Mouse (Mus musculus) midbrain, embryonic 13.5 days (tissue): ENCODE measurements around the gene Apbb2. TPM values are rescaled to one million over a fixed set of nuclear protein-coding genes. Genes with fewer than 3 reads are reported as not detected.

Experiments
- ATAC-seq: fragments of 200-750 bp; cut with Nextera tagmentation; 2 replicates; pipeline ENCODE4 v1.8.0; 2017; ENCODE audit warnings: mild to moderate bottlenecking, moderate TSS enrichment, moderate library complexity
- H3K27ac ChIP-seq: fragments of 300-500 bp; sonication (generic); 2 replicates; pipeline ENCODE4 v1.5.1; 2015; ENCODE audit warnings: inconsistent platforms, mild to moderate bottlenecking, moderate library complexity
- H3K27me3 ChIP-seq: fragments of 300-500 bp; sonication (generic); 2 replicates; pipeline ENCODE4 v1.6.1; 2015; ENCODE audit warnings: mild to moderate bottlenecking, inconsistent platforms
- H3K36me3 ChIP-seq: fragments of 300-500 bp; sonication (generic); 2 replicates; pipeline ENCODE4 v1.6.1; 2015; ENCODE audit warnings: mild to moderate bottlenecking, inconsistent platforms
- H3K4me1 ChIP-seq: fragments of 300-500 bp; sonication (generic); replicated peaks from 2 replicates; pipeline ENCODE4 v1.6.1; 2015; ENCODE audit warnings: inconsistent platforms
- H3K4me2 ChIP-seq: fragments of 300-500 bp; sonication (generic); replicated peaks from 2 replicates; pipeline ENCODE4 v1.6.1; 2015; ENCODE audit warnings: moderate library complexity, mild to moderate bottlenecking, inconsistent platforms
- H3K4me3 ChIP-seq: fragments of 300-500 bp; sonication (generic); replicated peaks from 2 replicates; pipeline ENCODE4 v1.5.1; 2015; ENCODE audit warnings: mild to moderate bottlenecking, inconsistent platforms
- H3K9ac ChIP-seq: fragments of 300-500 bp; sonication (generic); replicated peaks from 2 replicates; pipeline ENCODE4 v1.6.1; 2015; ENCODE audit warnings: mild to moderate bottlenecking, inconsistent platforms
- H3K9me3 ChIP-seq: fragments of 300-500 bp; sonication (generic); 2 replicates; pipeline ENCODE4 v1.6.1; 2016; ENCODE audit warnings: mild to moderate bottlenecking, inconsistent platforms
- WGBS: fragments of 180-500 bp; shearing (Covaris S2); methylation state at CpG from one replicate; pipeline ENCODE4 v1.1.7; 2015; 5-methylcytosine and 5-hydroxymethylcytosine counted together
- polyA plus RNA-seq: library from polyadenylated mRNA; unstranded; fragments of >200 nt; fragmentation: Nextera tagmentation; extraction: Ambion mirVana; gene quantifications from 2 replicates; pipeline ENCODE4 v1.2.1, GENCODE M21; 2015

The Apbb2 gene
- polyA plus RNA-seq, 1 experiment from 2014 or later = 93.4 TPM

GRCm38 (mm10) chr5:66512519-66512918 lies 106.1 kb downstream of the Apbb2 start:
- Histone ChIP-seq H3K4me1 (no peaks in the 10 kb centered on the region; the same call in 1 of the 2 replicates), H3K4me3 (no peak overlapping the region), H3K4me2 (no peak overlapping the region), H3K9me3 (no peaks in the 10 kb centered on the region), H3K27ac (no peak overlapping the region), H3K27me3 (no peaks in the 10 kb centered on the region), H3K9ac (no peak overlapping the region), H3K36me3 (no peaks in the 10 kb centered on the region)
- 97% methylated on average over 7 of the region's 7 CpGs for WGBS
- ATAC-seq = no peak

GRCm38 (mm10) chr5:66510716-66511115 lies 107.9 kb downstream of the Apbb2 start:
- no peak overlapping the region for H3K4me3 ChIP-seq
- no peak overlapping the region for H3K27ac ChIP-seq
- 92% methylated on average over 5 of the region's 7 CpGs for WGBS
- no peaks in the 10 kb centered on the region for H3K27me3 ChIP-seq
- ATAC-seq = no peak
- no peaks in the 10 kb centered on the region; the same call in 1 of the 2 replicates for H3K4me1 ChIP-seq
- no peaks in the 10 kb centered on the region for H3K9me3 ChIP-seq
- no peaks in the 10 kb centered on the region for H3K36me3 ChIP-seq
- no peak overlapping the region for H3K9ac ChIP-seq
- H3K4me2 ChIP-seq = no peak overlapping the region

GRCm38 (mm10) chr5:66509151-66509550 lies 109.4 kb downstream of the Apbb2 start:
- no peaks in the 10 kb centered on the region for H3K36me3 ChIP-seq
- no peak overlapping the region for H3K9ac ChIP-seq
- ATAC-seq = no peak
- H3K27ac ChIP-seq = no peak overlapping the region
- no peaks in the 10 kb centered on the region for H3K27me3 ChIP-seq
- H3K4me2 ChIP-seq = no peak overlapping the region
- peaks cover 13% of the 10 kb centered on the region for H3K4me1 ChIP-seq
- H3K9me3 ChIP-seq = no peaks in the 10 kb centered on the region
- WGBS = 93% methylated on average over 5 of the region's 5 CpGs
- no peak overlapping the region for H3K4me3 ChIP-seq

DNA sequence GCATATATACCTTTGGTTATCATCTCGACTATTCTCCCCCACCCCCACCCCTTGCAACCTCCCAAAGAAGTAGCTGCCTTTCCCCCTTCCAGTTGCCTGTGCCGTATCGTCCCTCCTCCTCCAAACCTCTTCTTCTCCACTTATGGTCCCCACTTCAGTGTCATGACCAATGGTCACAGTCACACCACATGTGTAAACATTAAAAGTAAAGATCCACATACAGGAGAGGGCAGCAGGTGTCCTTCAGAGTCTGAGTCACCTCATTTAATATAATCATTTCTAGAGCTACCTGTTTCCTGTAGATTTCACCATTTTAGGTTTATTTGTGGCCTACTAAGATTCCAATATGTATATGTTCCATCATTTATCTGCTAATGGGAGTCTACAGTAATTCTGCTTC lies 113.0 kb downstream of the Apbb2 start:
- no peak overlapping the region for H3K27ac ChIP-seq
- 72% methylated on average over 3 of the region's 3 CpGs for WGBS
- no peaks in the 10 kb centered on the region for H3K9me3 ChIP-seq
- H3K4me2 ChIP-seq = no peak overlapping the region
- H3K27me3 ChIP-seq = no peaks in the 10 kb centered on the region
- no peaks in the 10 kb centered on the region for H3K36me3 ChIP-seq
- H3K9ac ChIP-seq = no peak overlapping the region
- no peak for ATAC-seq
- peaks cover 22% of the 10 kb centered on the region for H3K4me1 ChIP-seq
- H3K4me3 ChIP-seq = no peak overlapping the region

DNA sequence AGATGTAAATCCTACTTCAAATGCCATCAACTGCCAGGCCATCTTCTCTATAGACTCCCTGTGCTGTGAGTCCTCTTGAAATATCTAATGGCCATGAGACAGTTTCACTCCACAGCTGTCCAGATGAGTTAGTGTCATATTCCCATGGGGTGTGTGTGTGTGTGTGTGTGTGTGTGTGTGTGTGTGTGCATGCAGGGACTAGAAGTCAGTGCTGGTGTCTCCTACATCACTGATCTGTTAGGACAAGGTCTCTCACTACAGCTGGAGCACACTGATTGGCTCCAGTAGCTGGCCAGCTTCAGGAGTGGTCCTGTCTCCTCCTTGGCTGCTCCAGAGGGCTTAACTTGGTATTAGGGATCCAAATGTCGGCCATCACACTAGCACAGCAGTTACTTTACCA lies 113.5 kb downstream of the Apbb2 start:
- Histone ChIP-seq H3K27ac (no peak overlapping the region), H3K4me1 (peaks cover 22% of the 10 kb centered on the region), H3K4me3 (no peak overlapping the region), H3K9me3 (no peaks in the 10 kb centered on the region), H3K4me2 (no peak overlapping the region), H3K27me3 (no peaks in the 10 kb centered on the region), H3K36me3 (no peaks in the 10 kb centered on the region), H3K9ac (no peak overlapping the region)
- WGBS = 78% methylated on average over 1 of the region's 1 CpGs
- peak; percentile 48; the same call in 1 of the 2 replicates for ATAC-seq

- Histone ChIP-seq H3K36me3 (no peaks in the 10 kb centered on the region), H3K4me3 (no peak overlapping the region), H3K4me2 (no peak overlapping the region), H3K9ac (no peak overlapping the region), H3K4me1 (peaks cover 22% of the 10 kb centered on the region), H3K9me3 (no peaks in the 10 kb centered on the region), H3K27me3 (no peaks in the 10 kb centered on the region), H3K27ac (peak overlapping the region; percentile 9; the same call in 1 of the 2 replicates)
- ATAC-seq = no peak
- 63% methylated on average over 6 of the region's 6 CpGs for WGBS
Observed at GRCm38 (mm10) chr5:66504434-66504747, 114.2 kb downstream of the Apbb2 start.

- Histone ChIP-seq H3K9me3 (no peaks in the 10 kb centered on the region), H3K27me3 (no peaks in the 10 kb centered on the region), H3K4me1 (peaks cover 22% of the 10 kb centered on the region), H3K36me3 (no peaks in the 10 kb centered on the region), H3K4me3 (no peak overlapping the region), H3K9ac (no peak overlapping the region), H3K27ac (peak overlapping the region; percentile 9; the same call in 1 of the 2 replicates), H3K4me2 (no peak overlapping the region)
- whole genome bisulfite sequencing = 67% methylated on average over 17 of the region's 17 CpGs
- no peak for ATAC-seq
Observed at GRCm38 (mm10) chr5:66503557-66504433, 114.8 kb downstream of the Apbb2 start.

GRCm38 (mm10) chr5:66503033-66503432 lies 115.6 kb downstream of the Apbb2 start:
- no peaks in the 10 kb centered on the region for H3K9me3 ChIP-seq
- ATAC-seq = no peak
- H3K9ac ChIP-seq = no peak overlapping the region
- H3K27me3 ChIP-seq = no peaks in the 10 kb centered on the region
- no peak overlapping the region for H3K4me3 ChIP-seq
- no peaks in the 10 kb centered on the region for H3K36me3 ChIP-seq
- WGBS = 84% methylated on average over 1 of the region's 1 CpGs
- H3K4me1 ChIP-seq = peaks cover 25% of the 10 kb centered on the region
- no peak overlapping the region for H3K4me2 ChIP-seq
- no peak overlapping the region for H3K27ac ChIP-seq

DNA sequence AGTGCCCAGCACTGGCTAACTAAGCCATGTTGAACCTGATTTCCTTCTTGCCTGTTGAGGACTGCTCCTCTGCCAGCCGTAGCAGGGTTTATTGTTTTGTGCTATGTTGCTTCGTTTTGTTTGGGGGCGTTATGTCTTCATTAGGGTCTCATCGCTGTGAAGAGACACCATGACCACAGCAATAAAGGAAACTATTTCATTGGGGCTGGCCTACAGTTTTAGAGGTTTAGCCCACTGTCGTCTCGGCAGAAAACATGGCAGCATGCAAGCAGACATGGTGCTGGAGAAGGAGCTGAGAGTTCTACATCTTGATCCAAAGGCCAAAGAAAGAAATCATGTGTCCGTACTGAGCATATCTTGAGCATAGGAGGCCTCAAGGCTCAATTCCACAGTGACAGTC lies 119.0 kb downstream of the Apbb2 start:
- no peak overlapping the region for H3K4me2 ChIP-seq
- H3K9ac ChIP-seq = no peak overlapping the region
- H3K4me3 ChIP-seq = no peak overlapping the region
- no peaks in the 10 kb centered on the region for H3K27me3 ChIP-seq
- no peaks in the 10 kb centered on the region for H3K9me3 ChIP-seq
- H3K36me3 ChIP-seq = no peaks in the 10 kb centered on the region
- ATAC-seq = no peak
- peaks cover 38% of the 10 kb centered on the region for H3K4me1 ChIP-seq
- WGBS = 94% methylated on average over 7 of the region's 7 CpGs
- H3K27ac ChIP-seq = no peak overlapping the region

GRCm38 (mm10) chr5:66498140-66498539 lies 120.4 kb downstream of the Apbb2 start:
- Histone ChIP-seq H3K9me3 (no peaks in the 10 kb centered on the region), H3K4me3 (no peak overlapping the region), H3K27me3 (no peaks in the 10 kb centered on the region), H3K27ac (no peak overlapping the region), H3K9ac (no peak overlapping the region), H3K4me1 (peaks cover 27% of the 10 kb centered on the region), H3K36me3 (no peaks in the 10 kb centered on the region), H3K4me2 (no peak overlapping the region)
- WGBS = 78% methylated on average over 1 of the region's 1 CpGs
- no peak for ATAC-seq

DNA sequence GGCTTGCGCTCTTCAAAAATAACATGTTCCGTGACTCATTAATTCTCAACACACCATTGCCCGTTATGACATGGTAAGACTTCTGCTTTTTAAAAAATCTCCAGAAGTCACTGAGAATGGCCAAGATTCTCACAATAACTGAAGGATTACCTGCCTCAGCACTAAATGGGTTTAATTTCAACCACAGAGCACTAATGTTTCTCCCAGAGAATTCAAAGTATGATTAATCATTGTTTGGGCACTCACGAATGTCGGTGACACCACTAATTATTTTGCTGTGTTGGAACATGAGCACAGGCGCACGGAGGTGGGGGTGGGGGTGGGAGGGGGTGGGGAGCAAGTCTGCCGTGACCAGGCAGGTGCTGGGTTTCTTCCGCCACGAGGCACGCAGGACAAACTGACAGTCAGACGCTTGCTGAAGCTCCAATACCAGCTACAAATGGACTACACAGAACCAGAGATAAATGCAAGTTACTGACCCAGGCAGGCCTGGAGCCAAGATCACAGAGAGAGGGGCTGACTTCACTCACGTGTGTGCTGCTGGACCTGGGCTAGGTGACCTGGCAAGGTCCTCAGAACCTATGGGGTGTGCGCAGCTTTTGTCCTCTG lies 121.0 kb downstream of the Apbb2 start:
- no peak overlapping the region for H3K9ac ChIP-seq
- H3K27me3 ChIP-seq = no peaks in the 10 kb centered on the region
- H3K4me1 ChIP-seq = peaks cover 32% of the 10 kb centered on the region
- H3K36me3 ChIP-seq = no peaks in the 10 kb centered on the region
- H3K4me3 ChIP-seq = no peak overlapping the region
- H3K27ac ChIP-seq = no peak overlapping the region; the same call in 1 of the 2 replicates
- WGBS = 72% methylated on average over 14 of the region's 14 CpGs
- no peaks in the 10 kb centered on the region for H3K9me3 ChIP-seq
- ATAC-seq = no peak
- H3K4me2 ChIP-seq = no peak overlapping the region

DNA sequence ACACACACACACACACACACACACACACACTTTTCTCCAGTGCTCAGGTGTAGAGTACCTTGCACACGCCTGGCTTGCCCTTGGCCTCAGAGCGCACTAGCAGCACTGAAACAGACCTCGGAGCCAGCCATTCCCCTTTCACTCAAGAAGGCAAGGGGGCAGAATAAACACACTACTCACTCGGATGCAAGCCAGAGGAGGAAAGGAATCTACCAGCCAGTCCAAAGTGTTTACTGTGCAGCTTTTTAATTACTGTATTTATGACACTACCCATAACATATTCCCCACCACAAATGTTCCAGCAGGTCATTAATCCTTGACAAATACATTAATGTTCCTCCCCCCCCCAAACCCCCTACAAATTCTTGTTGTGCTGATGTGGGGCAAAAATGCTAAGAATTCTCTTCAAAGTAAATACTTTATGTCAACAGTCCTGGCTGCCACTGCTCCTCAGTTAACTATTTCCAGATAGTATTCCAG lies 121.7 kb downstream of the Apbb2 start:
- no peak overlapping the region for H3K9ac ChIP-seq
- WGBS = 81% methylated on average over 4 of the region's 4 CpGs
- H3K4me1 ChIP-seq = peaks cover 39% of the 10 kb centered on the region
- H3K27ac ChIP-seq = no peak overlapping the region; the same call in 1 of the 2 replicates
- H3K9me3 ChIP-seq = no peaks in the 10 kb centered on the region
- no peaks in the 10 kb centered on the region for H3K27me3 ChIP-seq
- ATAC-seq = no peak
- no peak overlapping the region for H3K4me2 ChIP-seq
- no peak overlapping the region for H3K4me3 ChIP-seq
- H3K36me3 ChIP-seq = no peaks in the 10 kb centered on the region
